In genomic region chr10:13593529-13593928, GRCm38 (mm10) we compare ENCODE assay signal across 27 mouse cellular contexts. TPM values are rescaled to one million over a fixed set of nuclear protein-coding genes. Genes with fewer than 3 reads are reported as not detected.
DNase-seq lines count a peak whose midpoint lies in the region; ATAC-seq and TF ChIP-seq lines count a peak whose summit lies in the region.
"Had no signal": no experiment of that assay in that cellular context is flagged by ENCODE, and none has a peak within 500 bp of the region (broad histone marks: within the 10 kb centered on the region; RNA-seq: fewer than 3 reads in every experiment).

No protein-coding gene starts in this region.

- H3K4me3 ChIP-seq in forebrain, embryonic 15.5 days = no peak overlapping the region
- H3K4me3 ChIP-seq in forebrain, embryonic 12.5 days (replicated peaks) = no peak overlapping the region
- no peak overlapping the region for H3K4me3 ChIP-seq in forebrain, embryonic 16.5 days (replicated peaks; ENCODE audit: low read length)
- H3K4me3 ChIP-seq: embryonic facial prominence, embryonic 10.5 days; embryonic facial prominence, embryonic 13.5 days; erythroblast, embryonic 14.5 days; heart, adult 2 months; heart, embryonic 10.5 days; hindbrain, embryonic 10.5 days; hindbrain, embryonic 13.5 days had no signal

- no peaks in the 10 kb centered on the region for H3K27me3 ChIP-seq in forebrain, embryonic 15.5 days
- no peaks in the 10 kb centered on the region for H3K27me3 ChIP-seq in forebrain, embryonic 12.5 days
- no peaks in the 10 kb centered on the region for H3K27me3 ChIP-seq in forebrain, embryonic 16.5 days (replicated peaks; ENCODE audit: control insufficient read depth, insufficient read depth, low read length)
- H3K27me3 ChIP-seq: embryonic facial prominence, embryonic 13.5 days; hindbrain, embryonic 13.5 days had no signal

- no peak for TF ChIP-seq POLR2A in brain, embryonic 14.5 days (IDR thresholded peaks at IDR 0.05; ENCODE audit: borderline replicate concordance, extremely low read depth, insufficient read depth, insufficient read length, poor library complexity, severe bottlenecking)

- 71% methylated on average over 3 of the region's 3 CpGs for WGBS in forebrain, embryonic 15.5 days
- 89% methylated on average over 3 of the region's 3 CpGs for WGBS in forebrain, embryonic 12.5 days
- WGBS in forebrain, embryonic 16.5 days = 69% methylated on average over 3 of the region's 3 CpGs

- peak; percentile 70 for ATAC-seq in forebrain, embryonic 15.5 days (replicated peaks)
- no peak for ATAC-seq in forebrain, embryonic 12.5 days (ENCODE audit: low FRiP score)
- ATAC-seq in forebrain, embryonic 16.5 days = peak; percentile 82
- ATAC-seq: CD4-positive, CD25-positive, alpha-beta regulatory T cell, adult 4 months; hindbrain, embryonic 16.5 days; intestine, embryonic 16.5 days had no signal

- H3K27ac ChIP-seq in forebrain, embryonic 15.5 days (replicated peaks) = no peak overlapping the region; the same call in 1 of the 2 replicates
- H3K27ac ChIP-seq in forebrain, embryonic 12.5 days = no peak overlapping the region
- no peak overlapping the region for H3K27ac ChIP-seq in forebrain, embryonic 16.5 days (ENCODE audit: low read length)
- H3K27ac ChIP-seq: embryonic facial prominence, embryonic 10.5 days; embryonic facial prominence, embryonic 13.5 days; heart, adult 2 months; heart, embryonic 10.5 days; hindbrain, embryonic 10.5 days; hindbrain, embryonic 13.5 days had no signal

- H3K36me3 ChIP-seq in forebrain, embryonic 15.5 days = no peaks in the 10 kb centered on the region
- H3K36me3 ChIP-seq in forebrain, embryonic 12.5 days (replicated peaks) = no peaks in the 10 kb centered on the region
- H3K36me3 ChIP-seq in forebrain, embryonic 16.5 days (ENCODE audit: control insufficient read depth, insufficient read depth) = no peaks in the 10 kb centered on the region
- H3K36me3 ChIP-seq: embryonic facial prominence, embryonic 10.5 days; embryonic facial prominence, embryonic 13.5 days; heart, embryonic 10.5 days; hindbrain, embryonic 10.5 days; hindbrain, embryonic 13.5 days had no signal

- H3K9me3 ChIP-seq in forebrain, embryonic 15.5 days = no peaks in the 10 kb centered on the region
- no peaks in the 10 kb centered on the region for H3K9me3 ChIP-seq in forebrain, embryonic 12.5 days
- no peaks in the 10 kb centered on the region for H3K9me3 ChIP-seq in forebrain, embryonic 16.5 days (ENCODE audit: control insufficient read depth, low read length)
- H3K9me3 ChIP-seq: embryonic facial prominence, embryonic 10.5 days; embryonic facial prominence, embryonic 13.5 days; heart, embryonic 10.5 days; hindbrain, embryonic 10.5 days had no signal

- no peaks in the 10 kb centered on the region for H3K4me1 ChIP-seq in forebrain, embryonic 15.5 days
- H3K4me1 ChIP-seq in forebrain, embryonic 12.5 days = no peaks in the 10 kb centered on the region
- H3K4me1 ChIP-seq in forebrain, embryonic 16.5 days (replicated peaks; ENCODE audit: control insufficient read depth, insufficient read depth, low read length) = no peaks in the 10 kb centered on the region
- H3K4me1 ChIP-seq: embryonic facial prominence, embryonic 10.5 days; heart, embryonic 10.5 days had no signal

- DNase-seq in brain, embryonic 14.5 days (ENCODE audit: low read depth) = peak; percentile 17
- no peak for DNase-seq in spleen, postnatal 36 days (ENCODE audit: low spot score in 2 of 2)
- DNase-seq in cerebellum, adult 11-12 months = no peak
- DNase-seq: adrenal gland, adult 2 months; adrenal gland, postnatal 14 days; cerebellum, adult 11 months; cerebellum, adult 8-10 months; cerebellum, postnatal 10 days; cerebellum, postnatal 36 days; embryo, embryonic 11 days; gastrocnemius, postnatal 10 days; gastrocnemius, postnatal 36 days; heart, adult 2 months; kidney, adult 18-20 months; kidney, adult 9 months had no signal

- H3K9ac ChIP-seq in forebrain, embryonic 15.5 days (replicated peaks) = no peak overlapping the region
- no peak overlapping the region for H3K9ac ChIP-seq in forebrain, embryonic 12.5 days
- no peak overlapping the region for H3K9ac ChIP-seq in forebrain, embryonic 16.5 days (replicated peaks; ENCODE audit: low read depth, low read length)
- H3K9ac ChIP-seq: embryonic facial prominence, embryonic 13.5 days; hindbrain, embryonic 13.5 days had no signal

- TF ChIP-seq CTCF in brain, embryonic 14.5 days (IDR thresholded peaks at IDR 0.05; ENCODE audit: borderline replicate concordance, extremely low read depth, insufficient read depth, insufficient read length) = no peak

- H3K4me2 ChIP-seq in forebrain, embryonic 15.5 days (replicated peaks) = no peak overlapping the region
- no peak overlapping the region for H3K4me2 ChIP-seq in forebrain, embryonic 12.5 days
- H3K4me2 ChIP-seq in forebrain, embryonic 16.5 days (ENCODE audit: low read length) = no peak overlapping the region
- H3K4me2 ChIP-seq: embryonic facial prominence, embryonic 13.5 days; hindbrain, embryonic 13.5 days had no signal

RNA-seq across cellular contexts. Expression of gene Pex3, which starts 40.6 kb away (rescaled TPM):
- 29.3 and 30.7 TPM in 2 replicates for polyA plus RNA-seq in forebrain, embryonic 15.5 days (2015; fragmentation: Nextera tagmentation; extraction: Ambion mirVana)
- polyA plus RNA-seq in forebrain, embryonic 12.5 days (2016; fragmentation: Nextera tagmentation; extraction: Ambion mirVana) = 21.9 and 22.3 TPM in 2 replicates
- polyA plus RNA-seq in brain, embryonic 14.5 days (2012; rRNA removed) = 23.5 and 28.6 TPM in 2 replicates
- polyA plus RNA-seq in forebrain, embryonic 16.5 days (2015; fragmentation: Nextera tagmentation; extraction: Ambion mirVana) = 33.3 and 33.8 TPM in 2 replicates

RNA-seq across cellular contexts. Expression of gene Adat2, which starts 40.8 kb away (rescaled TPM):
- polyA plus RNA-seq in forebrain, embryonic 15.5 days (2015; fragmentation: Nextera tagmentation; extraction: Ambion mirVana) = 2.0 and 2.2 TPM in 2 replicates
- 3.3 and 4.4 TPM in 2 replicates for polyA plus RNA-seq in forebrain, embryonic 12.5 days (2016; fragmentation: Nextera tagmentation; extraction: Ambion mirVana)
- polyA plus RNA-seq in brain, embryonic 14.5 days (2012; rRNA removed) = 4.8 and 5.6 TPM in 2 replicates
- 2.2 and 2.6 TPM in 2 replicates for polyA plus RNA-seq in forebrain, embryonic 16.5 days (2015; fragmentation: Nextera tagmentation; extraction: Ambion mirVana)
